Comparison of ENCODE assay signal across 12 mouse cellular contexts in genomic region chr8:70657214-70657613, GRCm38 (mm10). TPM values are rescaled to one million over a fixed set of nuclear protein-coding genes. Genes with fewer than 3 reads are reported as not detected.
DNase-seq lines count a peak whose midpoint lies in the region; ATAC-seq and TF ChIP-seq lines count a peak whose summit lies in the region.
"Had no signal": no experiment of that assay in that cellular context is flagged by ENCODE, and none has a peak within 500 bp of the region (broad histone marks: within the 10 kb centered on the region; RNA-seq: fewer than 3 reads in every experiment).

No protein-coding gene starts in this region.

- no peak for DNase-seq in forebrain, embryonic 10.5 days (ENCODE audit: extremely low spot score, low spot score)
- no peak for DNase-seq in forebrain, postnatal 0 days
- no peak for DNase-seq in neural tube, embryonic 11.5 days (ENCODE audit: low spot score)
- DNase-seq in neural tube, embryonic 10.5 days (ENCODE audit: extremely low spot score, low spot score), result no peak
- no peak for DNase-seq in limb, embryonic 10.5 days (ENCODE audit: low spot score)
- DNase-seq in cerebellum, adult 8-10 months, result no peak
- DNase-seq in layer of hippocampus, postnatal 25 days (ENCODE audit: extremely low spot score in 1 of 2, low spot score in 1 of 2), result no peak
- DNase-seq: heart, postnatal 36 days; left cerebral cortex, postnatal 4 days had no signal

- peaks cover 33% of the 10 kb centered on the region for H3K36me3 ChIP-seq in forebrain, embryonic 10.5 days (replicated peaks)
- H3K36me3 ChIP-seq in forebrain, postnatal 0 days (ENCODE audit: insufficient read depth), result 0 out of 2 replicates have a peak, but pooled peaks cover 6% of the 10 kb centered on the region
- H3K36me3 ChIP-seq in neural tube, embryonic 11.5 days (ENCODE audit: control insufficient read depth, insufficient read depth, low read length), result peaks cover 3% of the 10 kb centered on the region; the same call in 1 of the 2 replicates
- H3K36me3 ChIP-seq in limb, embryonic 10.5 days, result peaks cover 36% of the 10 kb centered on the region
- H3K36me3 ChIP-seq in neural tube, embryonic 15.5 days, result peaks cover 14% of the 10 kb centered on the region

- peaks cover 77% of the 10 kb centered on the region for H3K4me1 ChIP-seq in forebrain, embryonic 10.5 days
- peaks cover 3% of the 10 kb centered on the region; the same call in 1 of the 2 replicates for H3K4me1 ChIP-seq in forebrain, postnatal 0 days (ENCODE audit: insufficient read depth)
- H3K4me1 ChIP-seq in neural tube, embryonic 11.5 days (ENCODE audit: control insufficient read depth, insufficient read depth, low read length), result peaks cover 37% of the 10 kb centered on the region
- peaks cover 52% of the 10 kb centered on the region for H3K4me1 ChIP-seq in limb, embryonic 10.5 days
- peaks cover 44% of the 10 kb centered on the region for H3K4me1 ChIP-seq in neural tube, embryonic 15.5 days

- H3K27me3 ChIP-seq in forebrain, embryonic 10.5 days (ENCODE audit: poor library complexity, severe bottlenecking), result no peaks in the 10 kb centered on the region
- no peaks in the 10 kb centered on the region for H3K27me3 ChIP-seq in forebrain, postnatal 0 days (ENCODE audit: insufficient read depth, low read length)
- no peaks in the 10 kb centered on the region for H3K27me3 ChIP-seq in neural tube, embryonic 11.5 days (ENCODE audit: control insufficient read depth, insufficient read depth, low read length)
- H3K27me3 ChIP-seq in limb, embryonic 10.5 days (ENCODE audit: low read depth, poor library complexity, severe bottlenecking), result no peaks in the 10 kb centered on the region
- no peaks in the 10 kb centered on the region for H3K27me3 ChIP-seq in neural tube, embryonic 15.5 days (replicated peaks)

- 97% methylated on average over 3 of the region's 3 CpGs for WGBS in forebrain, embryonic 10.5 days
- WGBS in forebrain, postnatal 0 days, result 99% methylated on average over 3 of the region's 3 CpGs
- 88% methylated on average over 3 of the region's 3 CpGs for WGBS in neural tube, embryonic 11.5 days
- 91% methylated on average over 3 of the region's 3 CpGs for WGBS in limb, embryonic 10.5 days
- 88% methylated on average over 3 of the region's 3 CpGs for WGBS in neural tube, embryonic 15.5 days

- ATAC-seq in forebrain, postnatal 0 days, result no peak
- no peak for ATAC-seq in neural tube, embryonic 11.5 days (ENCODE audit: insufficient read depth, low FRiP score, low TSS enrichment)
- no peak for ATAC-seq in neural tube, embryonic 15.5 days (ENCODE audit: low FRiP score)

- peak overlapping the region; percentile 90 for H3K27ac ChIP-seq in forebrain, embryonic 10.5 days
- no peak overlapping the region for H3K27ac ChIP-seq in forebrain, postnatal 0 days (ENCODE audit: low read depth, low read length)
- peak overlapping the region; percentile 96 for H3K27ac ChIP-seq in neural tube, embryonic 11.5 days (ENCODE audit: low read depth, low read length)
- peak overlapping the region; percentile 36; the same call in 1 of the 2 replicates for H3K27ac ChIP-seq in limb, embryonic 10.5 days
- H3K27ac ChIP-seq in neural tube, embryonic 15.5 days (replicated peaks), result peak overlapping the region; percentile 76

- TF ChIP-seq CTCF in forebrain, postnatal 0 days (IDR thresholded peaks at IDR 0.05; ENCODE audit: low read depth), result no peak

- no peak overlapping the region for H3K4me2 ChIP-seq in forebrain, postnatal 0 days (ENCODE audit: low read depth)
- peak overlapping the region; percentile 90 for H3K4me2 ChIP-seq in neural tube, embryonic 11.5 days (ENCODE audit: low read depth)
- H3K4me2 ChIP-seq in neural tube, embryonic 15.5 days, result peak overlapping the region; percentile 91

- no peak overlapping the region for H3K4me3 ChIP-seq in forebrain, embryonic 10.5 days
- H3K4me3 ChIP-seq in forebrain, postnatal 0 days (ENCODE audit: low read depth, low read length), result no peak overlapping the region
- peak overlapping the region; percentile 85 for H3K4me3 ChIP-seq in neural tube, embryonic 11.5 days (ENCODE audit: low read depth, low read length)
- no peak overlapping the region for H3K4me3 ChIP-seq in limb, embryonic 10.5 days
- no peak overlapping the region for H3K4me3 ChIP-seq in neural tube, embryonic 15.5 days (replicated peaks)

- no peak overlapping the region for H3K9ac ChIP-seq in forebrain, postnatal 0 days
- peak overlapping the region; percentile 95 for H3K9ac ChIP-seq in neural tube, embryonic 11.5 days (ENCODE audit: low read length)
- H3K9ac ChIP-seq in neural tube, embryonic 15.5 days (replicated peaks), result no peak overlapping the region

- H3K9me3 ChIP-seq in forebrain, embryonic 10.5 days, result no peaks in the 10 kb centered on the region
- no peaks in the 10 kb centered on the region for H3K9me3 ChIP-seq in forebrain, postnatal 0 days (ENCODE audit: low read length)
- H3K9me3 ChIP-seq in neural tube, embryonic 11.5 days (ENCODE audit: control insufficient read depth, low read length), result no peaks in the 10 kb centered on the region
- no peaks in the 10 kb centered on the region for H3K9me3 ChIP-seq in limb, embryonic 10.5 days (replicated peaks)
- no peaks in the 10 kb centered on the region for H3K9me3 ChIP-seq in neural tube, embryonic 15.5 days (replicated peaks)

RNA-seq across cellular contexts. Expression of gene Pgpep1, which starts 3.0 kb away (rescaled TPM):
- polyA plus RNA-seq in forebrain, embryonic 10.5 days (2016; fragmentation: Nextera tagmentation; extraction: Ambion mirVana), result 40.5 and 49.3 TPM in 2 replicates
- 22.1 and 23.8 TPM in 2 replicates for total RNA-seq in forebrain, postnatal 0 days (2014; rRNA removed)
- 22.1 and 26.1 TPM in 2 replicates for polyA plus RNA-seq in forebrain, postnatal 0 days (2015; fragmentation: Nextera tagmentation; extraction: Ambion mirVana)
- 246 and 268 TPM in 2 replicates for polyA plus RNA-seq in neural tube, embryonic 11.5 days (2014; fragmentation: Nextera tagmentation; extraction: Ambion mirVana)
- 44.7 and 45.0 TPM in 2 replicates for polyA plus RNA-seq in limb, embryonic 10.5 days (2016; fragmentation: Nextera tagmentation; extraction: Ambion mirVana)
- polyA plus RNA-seq in neural tube, embryonic 15.5 days (2015; fragmentation: Nextera tagmentation; extraction: Ambion mirVana), result 78.6 TPM in 2 replicates
- total RNA-seq in layer of hippocampus, postnatal 25 days (2021), result 10 to 100 TPM; 21.1 to 25.1 TPM

RNA-seq across cellular contexts. Expression of gene Lsm4, which starts 15.8 kb away (rescaled TPM):
- polyA plus RNA-seq in forebrain, embryonic 10.5 days (2016; fragmentation: Nextera tagmentation; extraction: Ambion mirVana), result 336 and 339 TPM in 2 replicates
- 93.7 and 140 TPM in 2 replicates for total RNA-seq in forebrain, postnatal 0 days (2014; rRNA removed)
- 177 and 231 TPM in 2 replicates for polyA plus RNA-seq in forebrain, postnatal 0 days (2015; fragmentation: Nextera tagmentation; extraction: Ambion mirVana)
- polyA plus RNA-seq in neural tube, embryonic 11.5 days (2014; fragmentation: Nextera tagmentation; extraction: Ambion mirVana), result 298 and 301 TPM in 2 replicates
- 405 and 438 TPM in 2 replicates for polyA plus RNA-seq in limb, embryonic 10.5 days (2016; fragmentation: Nextera tagmentation; extraction: Ambion mirVana)
- 191 and 206 TPM in 2 replicates for polyA plus RNA-seq in neural tube, embryonic 15.5 days (2015; fragmentation: Nextera tagmentation; extraction: Ambion mirVana)
- total RNA-seq in layer of hippocampus, postnatal 25 days (2021), result 10 to 100 TPM; 66.2 to 67.4 TPM

RNA-seq across cellular contexts. Expression of gene Gdf15, which starts 25.0 kb away (rescaled TPM):
- not detected in 2 replicates for polyA plus RNA-seq in forebrain, embryonic 10.5 days (2016; fragmentation: Nextera tagmentation; extraction: Ambion mirVana)
- 0.90 TPM in 1 of 2 replicates, not detected in the other for total RNA-seq in forebrain, postnatal 0 days (2014; rRNA removed)
- polyA plus RNA-seq in forebrain, postnatal 0 days (2015; fragmentation: Nextera tagmentation; extraction: Ambion mirVana), result 0.18 and 0.26 TPM in 2 replicates
- polyA plus RNA-seq in neural tube, embryonic 11.5 days (2014; fragmentation: Nextera tagmentation; extraction: Ambion mirVana), result 0.28 TPM in 1 of 2 replicates, not detected in the other
- polyA plus RNA-seq in limb, embryonic 10.5 days (2016; fragmentation: Nextera tagmentation; extraction: Ambion mirVana), result not detected in 2 replicates
- polyA plus RNA-seq in neural tube, embryonic 15.5 days (2015; fragmentation: Nextera tagmentation; extraction: Ambion mirVana), result 0.22 TPM in 2 replicates
- under 1 TPM in 1 of 2 experiments, not detected in 1; 0.26 TPM for total RNA-seq in layer of hippocampus, postnatal 25 days (2021)
- total RNA-seq: common myeloid progenitor, adult 5-6 weeks; layer of hippocampus, adult 8-10 months; left cerebral cortex, postnatal 4 days had no signal

RNA-seq across cellular contexts. Expression of gene Lrrc25, which starts 41.3 kb away (rescaled TPM):
- 0.49 and 0.87 TPM in 2 replicates for polyA plus RNA-seq in forebrain, embryonic 10.5 days (2016; fragmentation: Nextera tagmentation; extraction: Ambion mirVana)
- 1.4 and 2.8 TPM in 2 replicates for total RNA-seq in forebrain, postnatal 0 days (2014; rRNA removed)
- 1.2 TPM in 2 replicates for polyA plus RNA-seq in forebrain, postnatal 0 days (2015; fragmentation: Nextera tagmentation; extraction: Ambion mirVana)
- 0.85 and 1.2 TPM in 2 replicates for polyA plus RNA-seq in neural tube, embryonic 11.5 days (2014; fragmentation: Nextera tagmentation; extraction: Ambion mirVana)
- polyA plus RNA-seq in limb, embryonic 10.5 days (2016; fragmentation: Nextera tagmentation; extraction: Ambion mirVana), result 0.38 and 0.64 TPM in 2 replicates
- 1.5 and 2.6 TPM in 2 replicates for polyA plus RNA-seq in neural tube, embryonic 15.5 days (2015; fragmentation: Nextera tagmentation; extraction: Ambion mirVana)
- 1 to 10 TPM in 1 of 2 experiments, under 1 TPM in 1; 0.63 to 1.0 TPM for total RNA-seq in layer of hippocampus, postnatal 25 days (2021)

RNA-seq across cellular contexts. Expression of gene Jund, which starts 41.5 kb away (rescaled TPM):
- polyA plus RNA-seq in forebrain, embryonic 10.5 days (2016; fragmentation: Nextera tagmentation; extraction: Ambion mirVana), result 49.6 and 50.9 TPM in 2 replicates
- total RNA-seq in forebrain, postnatal 0 days (2014; rRNA removed), result 333 and 392 TPM in 2 replicates
- 108 and 114 TPM in 2 replicates for polyA plus RNA-seq in forebrain, postnatal 0 days (2015; fragmentation: Nextera tagmentation; extraction: Ambion mirVana)
- polyA plus RNA-seq in neural tube, embryonic 11.5 days (2014; fragmentation: Nextera tagmentation; extraction: Ambion mirVana), result 167 and 171 TPM in 2 replicates
- 69.0 and 80.6 TPM in 2 replicates for polyA plus RNA-seq in limb, embryonic 10.5 days (2016; fragmentation: Nextera tagmentation; extraction: Ambion mirVana)
- polyA plus RNA-seq in neural tube, embryonic 15.5 days (2015; fragmentation: Nextera tagmentation; extraction: Ambion mirVana), result 73.7 and 82.7 TPM in 2 replicates
- total RNA-seq in layer of hippocampus, postnatal 25 days (2021), result 100 to 1,000 TPM; 181 to 194 TPM
